Mouse (Mus musculus) lung, postnatal 36 days (tissue): ENCODE measurements at regions not wholly inside any gene's neighbourhood (a gene's known extent, or its start where the extent isn't known, plus 50 kb on each side); places are given as distances from the start of the nearest gene placed in this dataset.
"Not testable (repeated sequence)": the region's sequence is repeated elsewhere in the genome, so short reads cannot be mapped to it uniquely, and the experiment has no call there.

Experiments
- DNase-seq: peaks from one replicate; pipeline ENCODE4 v3.0.0; 2022; ENCODE audit warnings: mixed read lengths

GRCm38 (mm10) chr5:40882886-40883285 is 825.1 kb downstream of the Rab28 start:
- DNase-seq, result no peak

- DNase-seq, result no peak
Observed at GRCm38 (mm10) chr5:40877756-40878155, 830.2 kb downstream of the Rab28 start.

- not testable (repeated sequence) for DNase-seq
Observed at GRCm38 (mm10) chr5:40862349-40862748, 845.6 kb downstream of the Rab28 start.
